Mouse (Mus musculus): ENCODE data around the gene Anp32e. TPM values are rescaled to one million over a fixed set of nuclear protein-coding genes. Genes with fewer than 3 reads are reported as not detected.
"Not testable (repeated sequence)": the region's sequence is repeated elsewhere in the genome, so short reads cannot be mapped to it uniquely, and the experiment has no call there.

Anp32e gene
- polyA plus RNA-seq, 1 experiment from 2014 or later, result 341 TPM

DNA sequence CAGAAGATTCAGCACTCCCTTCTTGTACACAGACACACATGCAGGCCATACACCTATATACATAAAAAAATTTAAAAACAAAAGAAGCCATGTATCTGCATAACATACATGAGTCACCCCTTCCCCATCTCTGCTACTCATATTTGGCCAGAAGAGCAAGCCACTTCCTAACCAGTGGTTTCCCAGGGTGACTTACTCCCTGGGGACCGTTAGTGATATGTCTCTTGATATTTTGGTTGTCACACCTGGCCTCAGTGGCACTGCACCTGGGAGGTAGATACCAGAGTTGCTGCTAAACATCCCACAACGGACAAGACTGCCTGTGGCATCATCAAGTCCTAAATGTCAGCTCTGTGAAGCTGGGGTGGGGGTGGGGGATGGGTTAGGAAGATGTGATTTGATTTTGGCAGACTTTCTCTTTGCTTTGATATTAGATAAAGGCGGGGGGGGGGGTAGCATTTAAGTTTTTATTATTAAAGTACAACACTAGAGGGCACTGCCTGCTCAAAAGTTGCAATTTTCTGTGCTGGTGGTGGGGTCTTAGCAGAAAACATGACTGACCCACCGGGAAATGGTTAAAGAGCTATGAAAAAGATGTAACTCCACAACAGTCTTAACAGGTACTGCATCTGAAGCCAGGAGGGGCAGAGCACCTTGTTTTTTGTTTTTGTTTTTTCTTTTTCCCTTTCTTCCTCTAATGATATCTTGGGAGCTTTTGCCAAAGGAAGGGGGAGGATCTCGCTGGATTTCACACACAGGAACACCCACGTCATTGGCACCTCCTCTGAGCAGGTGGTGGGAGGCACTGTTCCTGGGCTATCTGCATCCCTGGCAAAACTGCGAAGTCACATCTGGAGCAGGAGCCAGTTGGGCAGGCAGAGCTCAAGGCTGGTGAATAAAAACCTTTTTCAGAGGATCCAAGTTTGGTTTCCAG is 36.7 kb downstream of the Anp32e start:
- H3K4me2 ChIP-seq, result peak overlapping the region; percentile 42
- no peaks in the 10 kb centered on the region for H3K9me3 ChIP-seq (replicated peaks)
- 10% methylated on average over 7 of the region's 7 CpGs for WGBS
- ATAC-seq, result peak; percentile 59; the same call in 1 of the 2 replicates
- H3K4me3 ChIP-seq, result no peak overlapping the region
- H3K9ac ChIP-seq, result no peak overlapping the region
- no peaks in the 10 kb centered on the region for H3K27me3 ChIP-seq
- no peaks in the 10 kb centered on the region for H3K36me3 ChIP-seq (ENCODE audit: poor library complexity, severe bottlenecking)
- peaks cover 5% of the 10 kb centered on the region; the same call in 1 of the 2 replicates for H3K4me1 ChIP-seq
- no peak overlapping the region for H3K27ac ChIP-seq

GRCm38 (mm10) chr3:95969277-95969676 is 40.2 kb downstream of the Anp32e start:
- 67% methylated on average over 1 of the region's 1 CpGs for WGBS
- ATAC-seq, result no peak
- Histone ChIP-seq H3K4me2 (no peak overlapping the region), H3K27me3 (no peaks in the 10 kb centered on the region), H3K9me3 (replicated peaks) (no peaks in the 10 kb centered on the region), H3K4me1 (peaks cover 28% of the 10 kb centered on the region), H3K36me3 (ENCODE audit: poor library complexity, severe bottlenecking) (no peaks in the 10 kb centered on the region), H3K9ac (no peak overlapping the region), H3K4me3 (no peak overlapping the region), H3K27ac (no peak overlapping the region)

GRCm38 (mm10) chr3:95970661-95971060 is 41.6 kb downstream of the Anp32e start:
- ATAC-seq, H3K4me3 ChIP-seq: not testable (repeated sequence)
- 64% methylated on average over 7 of the region's 7 CpGs for WGBS

GRCm38 (mm10) chr3:95972251-95972872 is 43.3 kb downstream of the Anp32e start:
- WGBS, result 63% methylated on average over 12 of the region's 12 CpGs
- Histone ChIP-seq H3K9ac (peak overlapping the region; percentile 43; the same call in 1 of the 2 replicates), H3K4me1 (peaks cover 28% of the 10 kb centered on the region), H3K36me3 (ENCODE audit: poor library complexity, severe bottlenecking) (no peaks in the 10 kb centered on the region), H3K9me3 (replicated peaks) (no peaks in the 10 kb centered on the region), H3K27me3 (no peaks in the 10 kb centered on the region), H3K4me2 (peak overlapping the region; percentile 55), H3K4me3 (peak overlapping the region; percentile 25), H3K27ac (peak overlapping the region; percentile 93)
- ATAC-seq, result no peak

More at GRCm38 (mm10) chr3:95970661-95971060, 41.6 kb downstream of the Anp32e start:
- H3K4me2 ChIP-seq; H3K36me3 ChIP-seq (ENCODE audit: poor library complexity, severe bottlenecking); H3K27me3 ChIP-seq; H3K9ac ChIP-seq; H3K9me3 ChIP-seq (replicated peaks); H3K27ac ChIP-seq: not testable (repeated sequence)
- H3K4me1 ChIP-seq, result peaks cover 33% of the 10 kb centered on the region

- peak overlapping the region; percentile 25 for H3K4me3 ChIP-seq
- H3K9me3 ChIP-seq (replicated peaks), result no peaks in the 10 kb centered on the region
- 1% methylated on average over 34 of the region's 34 CpGs for WGBS
- peak overlapping the region; percentile 93 for H3K27ac ChIP-seq
- H3K4me2 ChIP-seq, result peak overlapping the region; percentile 55
- no peaks in the 10 kb centered on the region for H3K27me3 ChIP-seq
- peaks cover 29% of the 10 kb centered on the region for H3K4me1 ChIP-seq
- peak overlapping the region; percentile 43 for H3K9ac ChIP-seq
- peak; percentile 98 for ATAC-seq
- H3K36me3 ChIP-seq (ENCODE audit: poor library complexity, severe bottlenecking), result no peaks in the 10 kb centered on the region
These were observed 44.0 kb downstream of the Anp32e start for GRCm38 (mm10) chr3:95972873-95973634.

GRCm38 (mm10) chr3:95977079-95977478 is 48.0 kb downstream of the Anp32e start:
- Histone ChIP-seq H3K4me1 (peaks cover 32% of the 10 kb centered on the region), H3K9me3 (replicated peaks) (no peaks in the 10 kb centered on the region), H3K9ac (no peak overlapping the region), H3K4me3 (no peak overlapping the region), H3K4me2 (no peak overlapping the region), H3K27me3 (no peaks in the 10 kb centered on the region), H3K36me3 (ENCODE audit: poor library complexity, severe bottlenecking) (no peaks in the 10 kb centered on the region), H3K27ac (no peak overlapping the region)
- 56% methylated on average over 3 of the region's 3 CpGs for WGBS
- no peak for ATAC-seq

DNA sequence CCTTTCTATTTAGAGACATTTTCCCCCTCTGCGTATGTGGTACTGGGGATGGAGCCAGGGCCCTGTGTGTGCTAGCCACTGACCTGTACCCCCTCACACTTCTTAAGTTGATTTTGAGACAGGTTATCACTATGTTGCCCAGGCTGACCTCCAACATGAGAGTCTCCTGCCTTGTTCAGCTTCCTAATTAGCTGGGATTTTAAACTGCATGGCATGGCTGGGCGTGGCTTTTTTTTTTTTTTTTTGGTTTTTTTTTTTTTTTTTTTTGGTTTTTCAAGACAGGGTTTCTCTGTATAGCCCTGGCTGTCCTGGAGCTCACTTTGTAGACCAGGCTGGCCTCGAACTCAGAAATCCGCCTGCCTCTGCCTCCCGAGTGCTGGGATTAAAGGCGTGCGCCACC is 48.5 kb downstream of the Anp32e start:
- not testable (repeated sequence) for H3K9me3 ChIP-seq (replicated peaks); H3K4me3 ChIP-seq; ATAC-seq; H3K27me3 ChIP-seq; H3K36me3 ChIP-seq (ENCODE audit: poor library complexity, severe bottlenecking); H3K27ac ChIP-seq; H3K9ac ChIP-seq; H3K4me2 ChIP-seq
- H3K4me1 ChIP-seq, result peaks cover 26% of the 10 kb centered on the region
- 94% methylated on average over 6 of the region's 7 CpGs for WGBS

GRCm38 (mm10) chr3:95978265-95978664 is 49.2 kb downstream of the Anp32e start:
- no peak overlapping the region for H3K27ac ChIP-seq
- WGBS, result 57% methylated on average over 9 of the region's 9 CpGs
- H3K36me3 ChIP-seq (ENCODE audit: poor library complexity, severe bottlenecking), result no peaks in the 10 kb centered on the region

GRCm38 (mm10) chr3:95980276-95980970 is 51.4 kb downstream of the Anp32e start:
- H3K9me3 ChIP-seq (replicated peaks), result no peaks in the 10 kb centered on the region
- no peak for ATAC-seq
- no peak overlapping the region for H3K4me2 ChIP-seq
- no peak overlapping the region for H3K4me3 ChIP-seq
- H3K27ac ChIP-seq, result no peak overlapping the region
- no peaks in the 10 kb centered on the region for H3K36me3 ChIP-seq (ENCODE audit: poor library complexity, severe bottlenecking)
- no peak overlapping the region for H3K9ac ChIP-seq
- peaks cover 12% of the 10 kb centered on the region for H3K4me1 ChIP-seq
- 87% methylated on average over 12 of the region's 12 CpGs for WGBS
- H3K27me3 ChIP-seq, result no peaks in the 10 kb centered on the region

More at GRCm38 (mm10) chr3:95978265-95978664, 49.2 kb downstream of the Anp32e start:
- ATAC-seq, result peak; percentile 41; the same call in 1 of the 2 replicates
- Histone ChIP-seq H3K4me2 (no peak overlapping the region), H3K4me3 (no peak overlapping the region), H3K9ac (no peak overlapping the region), H3K27me3 (no peaks in the 10 kb centered on the region), H3K4me1 (peaks cover 20% of the 10 kb centered on the region), H3K9me3 (replicated peaks) (no peaks in the 10 kb centered on the region)

GRCm38 (mm10) chr3:95982129-95982528 is 53.1 kb downstream of the Anp32e start:
- Histone ChIP-seq H3K4me1 (peaks cover 29% of the 10 kb centered on the region), H3K4me3 (no peak overlapping the region), H3K4me2 (no peak overlapping the region), H3K27ac (0 out of 2 replicates have a peak overlapping the region, but pooled peaks have one; percentile 7), H3K9me3 (replicated peaks) (no peaks in the 10 kb centered on the region), H3K36me3 (ENCODE audit: poor library complexity, severe bottlenecking) (peaks cover 3% of the 10 kb centered on the region), H3K27me3 (no peaks in the 10 kb centered on the region), H3K9ac (no peak overlapping the region)
- ATAC-seq, result no peak
- WGBS, result 95% methylated on average over 4 of the region's 4 CpGs

DNA sequence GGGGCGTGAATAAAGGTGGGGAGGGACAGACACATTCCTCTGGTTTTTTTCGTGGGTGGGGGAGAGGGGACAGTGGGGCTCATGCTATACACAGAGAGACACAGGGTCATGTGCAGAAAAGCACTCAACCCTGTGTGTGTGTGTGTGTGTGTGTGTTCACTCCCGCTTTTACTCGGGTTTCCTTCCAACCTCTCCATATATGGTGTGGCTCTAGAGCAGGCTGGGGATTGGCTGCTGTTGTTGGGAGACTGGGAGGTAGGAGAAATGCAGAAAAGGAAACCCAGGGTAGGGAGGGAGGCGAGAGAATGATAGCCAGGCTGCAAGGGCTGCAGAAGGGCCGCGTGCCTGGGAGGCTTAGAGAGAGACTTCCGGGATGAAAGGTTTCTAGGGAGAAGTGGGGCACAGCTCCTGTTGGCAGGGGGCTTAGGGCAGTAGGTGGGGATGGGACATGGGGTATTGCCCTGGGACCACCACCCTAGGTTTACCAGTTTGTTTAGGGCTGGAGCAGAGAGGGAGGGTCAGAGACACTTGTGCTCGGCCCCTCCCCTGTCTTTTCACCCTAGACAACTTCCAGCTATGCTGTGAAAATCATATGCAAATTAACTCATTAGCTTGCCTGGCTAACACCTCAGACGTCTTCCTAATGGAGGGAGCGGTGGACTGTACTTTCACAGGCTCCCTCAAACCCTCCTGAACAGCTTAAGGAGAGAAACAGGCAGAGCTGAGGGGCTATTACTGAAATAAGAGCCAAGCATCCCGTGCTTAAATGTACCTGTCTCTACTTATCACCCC is 56.4 kb downstream of the Anp32e start:
- 2% methylated on average over 12 of the region's 12 CpGs for whole genome bisulfite sequencing
- H3K27me3 ChIP-seq, result no peaks in the 10 kb centered on the region
- H3K4me3 ChIP-seq, result peak overlapping the region; percentile 18

More for the DNA sequence above, 56.4 kb downstream of the Anp32e start:
- Histone ChIP-seq H3K4me1 (peaks cover 36% of the 10 kb centered on the region), H3K9ac (peak overlapping the region; percentile 58), H3K36me3 (ENCODE audit: poor library complexity, severe bottlenecking) (peaks cover 36% of the 10 kb centered on the region), H3K4me2 (peak overlapping the region; percentile 54), H3K9me3 (replicated peaks) (no peaks in the 10 kb centered on the region), H3K27ac (peak overlapping the region; percentile 92)
- ATAC-seq, result peak; percentile 94
